Mouse (Mus musculus) retina, postnatal 7 days (tissue): Measurements from ENCODE around the gene Hdac4.

Experiments
- DNase-seq: peaks from one replicate; pipeline ENCODE4 v3.0.0-alpha.2; 2012; ENCODE audit warnings: low read depth, low spot score

The Hdac4 gene

GRCm38 (mm10) chr1:91968710-91969379, 226.7 kb downstream of the Hdac4 start:
- DNase-seq, result peak; percentile 20

GRCm38 (mm10) chr1:91967041-91967440, 228.5 kb downstream of the Hdac4 start:
- DNase-seq, result no peak

- DNase-seq, result no peak
Measured at GRCm38 (mm10) chr1:91964486-91965335, 230.8 kb downstream of the Hdac4 start.

GRCm38 (mm10) chr1:91962256-91962655, 233.2 kb downstream of the Hdac4 start:
- peak; percentile 32 for DNase-seq

- no peak for DNase-seq
Measured at GRCm38 (mm10) chr1:91961231-91961630, 234.3 kb downstream of the Hdac4 start.

GRCm38 (mm10) chr1:91959891-91960290, 235.6 kb downstream of the Hdac4 start:
- no peak for DNase-seq

GRCm38 (mm10) chr1:91959044-91959443, 236.5 kb downstream of the Hdac4 start:
- no peak for DNase-seq

- no peak for DNase-seq
Measured at GRCm38 (mm10) chr1:91956229-91956628, 239.3 kb downstream of the Hdac4 start.

GRCm38 (mm10) chr1:91954954-91955353, 240.5 kb downstream of the Hdac4 start:
- no peak for DNase-seq

- no peak for DNase-seq
Measured at GRCm38 (mm10) chr1:91952912-91953311, 242.6 kb downstream of the Hdac4 start.

- no peak for DNase-seq
Measured at GRCm38 (mm10) chr1:91947441-91947840, 248.1 kb downstream of the Hdac4 start.

GRCm38 (mm10) chr1:91942583-91942982, 252.9 kb downstream of the Hdac4 start:
- DNase-seq, result no peak

- no peak for DNase-seq
Measured at GRCm38 (mm10) chr1:91942031-91942430, 253.5 kb downstream of the Hdac4 start.

- no peak for DNase-seq
Measured at GRCm38 (mm10) chr1:91941094-91941493, 254.4 kb downstream of the Hdac4 start.

- DNase-seq, result no peak
Measured at GRCm38 (mm10) chr1:91935171-91935570, 260.3 kb downstream of the Hdac4 start.

GRCm38 (mm10) chr1:91933681-91934080, 261.8 kb downstream of the Hdac4 start:
- no peak for DNase-seq

GRCm38 (mm10) chr1:91932221-91932620, 263.3 kb downstream of the Hdac4 start:
- no peak for DNase-seq

- DNase-seq, result no peak
Measured at GRCm38 (mm10) chr1:91931786-91932185, 263.7 kb downstream of the Hdac4 start.

- DNase-seq, result no peak
Measured at GRCm38 (mm10) chr1:91931196-91931595, 264.3 kb downstream of the Hdac4 start.

GRCm38 (mm10) chr1:91929051-91929450, 266.4 kb downstream of the Hdac4 start:
- DNase-seq, result no peak

GRCm38 (mm10) chr1:91927536-91928315, 267.8 kb downstream of the Hdac4 start:
- no peak for DNase-seq

GRCm38 (mm10) chr1:91923567-91923966, 271.9 kb downstream of the Hdac4 start:
- no peak for DNase-seq
